Mouse (Mus musculus) liver, embryonic 14.5 days (tissue): ENCODE results near the gene P2rx5. TPM values are rescaled to one million over a fixed set of nuclear protein-coding genes. Genes with fewer than 3 reads are reported as not detected.

ENCODE experiments used
- ATAC-seq: fragments of 200-750 bp; cut with Nextera tagmentation; 2 replicates; pipeline ENCODE4 v1.8.0; 2017; ENCODE audit warnings: moderate number of reproducible peaks, mild to moderate bottlenecking, moderate library complexity; ENCODE audit not compliant: insufficient read depth
- DNase-seq, 3 experiments: peaks; one replicate each; pipeline ENCODE4 v3.0.0-alpha.2; 2012 to 2013; ENCODE audit warnings: low read depth in 3 of 3, low spot score in 3 of 3
- H3K27ac ChIP-seq: fragments of 300-500 bp; sonication (generic); 2 replicates; pipeline ENCODE4 v1.5.1; 2014; ENCODE audit warnings: moderate library complexity, mild to moderate bottlenecking, control low read depth, inconsistent platforms
- H3K27me3 ChIP-seq: fragments of 300-500 bp; sonication (generic); 2 replicates; pipeline ENCODE4 v1.6.1; 2014; ENCODE audit warnings: mild to moderate bottlenecking, low read length, moderate library complexity; ENCODE audit not compliant: control insufficient read depth, insufficient read depth
- H3K36me3 ChIP-seq: fragments of 300-500 bp; sonication (generic); replicated peaks from 2 replicates; pipeline ENCODE4 v1.6.1; 2014; ENCODE audit warnings: low read depth; ENCODE audit not compliant: control insufficient read depth, insufficient read depth
- H3K4me1 ChIP-seq, 2 experiments: fragments of 200-500 bp in 1 of 2; fragments of 300-500 bp in 1 of 2; sonication (generic) in 1 of 2; replicated peaks; 2 replicates each; pipeline ENCODE4 v1.6.1; 2012 to 2014; ENCODE audit warnings: antibody characterized with exemption in 1 of 2, inconsistent platforms in 1 of 2, low read length in 1 of 2; ENCODE audit not compliant: control insufficient read depth in 2 of 2, insufficient read depth in 2 of 2
- H3K4me2 ChIP-seq: fragments of 300-500 bp; sonication (generic); 2 replicates; pipeline ENCODE4 v1.6.1; 2014; ENCODE audit warnings: low read depth, mild to moderate bottlenecking, control low read depth, moderate library complexity
- H3K4me3 ChIP-seq, 2 experiments: fragments of 200-500 bp in 1 of 2; fragments of 300-500 bp in 1 of 2; sonication (generic) in 1 of 2; 2 replicates each; pipeline ENCODE4 v1.5.1; 2012 to 2014; ENCODE audit warnings: low read depth in 2 of 2, low read length in 2 of 2, mild to moderate bottlenecking in 2 of 2, control low read depth in 1 of 2, inconsistent platforms in 1 of 2, moderate library complexity in 1 of 2; ENCODE audit not compliant: insufficient read depth in 1 of 2
- H3K9ac ChIP-seq: fragments of 300-500 bp; sonication (generic); replicated peaks from 2 replicates; pipeline ENCODE4 v1.6.1; 2014; ENCODE audit warnings: mild to moderate bottlenecking, control low read depth, moderate library complexity
- H3K9me3 ChIP-seq: fragments of 300-500 bp; sonication (generic); 2 replicates; pipeline ENCODE4 v1.6.1; 2016; ENCODE audit warnings: low read length, mixed read lengths; ENCODE audit not compliant: control insufficient read depth
- CTCF ChIP-seq: IDR thresholded peaks from 2 replicates; pipeline ENCODE4 v1.5.1; 2016; ENCODE audit warnings: antibody characterized with exemption, low read depth, control low read depth
- EP300 ChIP-seq: IDR thresholded peaks from 2 replicates; pipeline ENCODE4 v1.6.1; 2016; ENCODE audit warnings: antibody characterized with exemption, low read depth
- WGBS: fragments of 180-500 bp; shearing (Covaris S2); extraction: QIAGEN DNeasy Blood & Tissue Kit; methylation state at CpG from one replicate; pipeline ENCODE4 v1.1.7; 2014; ENCODE audit not compliant: insufficient replicate concordance; 5-methylcytosine and 5-hydroxymethylcytosine counted together
- polyA plus RNA-seq, 2 experiments: library from polyadenylated mRNA; depleted of rRNA in 1 of 2; stranded (reverse) in 1 of 2; unstranded in 1 of 2; fragments of >200 nt; fragmentation: Nextera tagmentation in 1 of 2; extraction: Ambion mirVana in 1 of 2; gene quantifications; 2 replicates each; pipeline versions ENCODE4 v1.2.1 to v1.2.3; 2012 to 2014

P2rx5 gene
- polyA plus RNA-seq (2012; rRNA removed) (0.05 and 0.08 TPM in 2 replicates), polyA plus RNA-seq (2014; fragmentation: Nextera tagmentation; extraction: Ambion mirVana) (0.15 and 0.16 TPM in 2 replicates)

GRCm38 (mm10) chr11:73159957-73160810 is at the start of gene P2rx5:
P2rx5 (plus strand) TSS chr11:73160421.
- H3K4me1 ChIP-seq = peaks cover 0 to 2% of the 10 kb centered on the region in 2 experiments; a peak in 1 of 4 replicates
- H3K4me3 ChIP-seq = peak within 1 kb of the TSS; percentile 17 to 38; a peak in 3 of 4 replicates
- peak; percentile 37; the same call in 1 of the 2 replicates for ATAC-seq
- H3K9me3 ChIP-seq = no peaks in the 10 kb centered on the region
- TF ChIP-seq EP300 = no peak
- no peak for TF ChIP-seq CTCF
- 3% methylated on average over 49 of the region's 49 CpGs for WGBS
- H3K9ac ChIP-seq = no peak within 1 kb of the TSS
- peak within 1 kb of the TSS; percentile 57 for H3K4me2 ChIP-seq
- peaks cover 19% of the 10 kb centered on the region for H3K27me3 ChIP-seq
- no peaks in the 10 kb centered on the region for H3K36me3 ChIP-seq
- no peak within 1 kb of the TSS for H3K27ac ChIP-seq
- no peak for DNase-seq

DNA sequence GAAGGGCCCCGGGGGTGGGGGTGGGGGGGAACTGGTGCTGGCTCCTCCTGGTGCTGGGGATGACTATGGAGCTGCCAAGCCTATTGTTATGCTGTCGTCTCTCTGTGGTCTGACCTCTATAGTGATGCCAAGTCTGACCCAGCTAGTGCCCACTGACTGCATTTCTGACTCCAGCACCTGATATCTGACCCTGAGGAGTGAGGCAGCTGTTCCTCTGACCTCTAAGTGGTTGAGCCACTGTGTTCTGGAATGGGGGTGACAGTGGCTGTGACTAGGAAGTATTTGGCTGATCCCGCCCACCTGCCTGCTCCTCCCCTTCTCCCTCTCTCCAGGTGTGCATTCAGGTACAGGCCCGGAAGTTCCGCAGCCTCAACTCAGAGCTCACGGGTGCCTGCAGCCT is 48.8 kb upstream of the P2rx5 start:
- Histone ChIP-seq H3K27me3 (no peaks in the 10 kb centered on the region), H3K36me3 (no peaks in the 10 kb centered on the region), H3K27ac (no peak overlapping the region), H3K4me2 (no peak overlapping the region), H3K9ac (no peak overlapping the region), H3K9me3 (no peaks in the 10 kb centered on the region), H3K4me1 (peaks cover 0 to 13% of the 10 kb centered on the region in 2 experiments; a peak in 2 of 4 replicates), H3K4me3 (no peak overlapping the region)
- DNase-seq = no peak
- TF ChIP-seq CTCF (no peak), EP300 (no peak)
- WGBS = 61% methylated on average over 6 of the region's 6 CpGs
- ATAC-seq = no peak

- no peak overlapping the region for H3K27ac ChIP-seq
- H3K27me3 ChIP-seq = no peaks in the 10 kb centered on the region
- H3K36me3 ChIP-seq = peaks cover 1% of the 10 kb centered on the region
- H3K4me2 ChIP-seq = no peak overlapping the region
- no peak overlapping the region for H3K4me3 ChIP-seq
- 83% methylated on average over 6 of the region's 6 CpGs for WGBS
- no peaks in the 10 kb centered on the region for H3K9me3 ChIP-seq
- H3K4me1 ChIP-seq = no peaks in the 10 kb centered on the region
- no peak overlapping the region for H3K9ac ChIP-seq
- TF ChIP-seq EP300 = no peak
- TF ChIP-seq CTCF = no peak
- DNase-seq = no peak
- peak; percentile 8; the same call in 1 of the 2 replicates for ATAC-seq
Observed at GRCm38 (mm10) chr11:73126495-73126894, 33.7 kb upstream of the P2rx5 start.

GRCm38 (mm10) chr11:73131020-73131419 is 29.2 kb upstream of the P2rx5 start:
- DNase-seq = no peak
- Histone ChIP-seq H3K4me2 (no peak overlapping the region), H3K9ac (no peak overlapping the region), H3K4me3 (no peak overlapping the region), H3K27me3 (no peaks in the 10 kb centered on the region), H3K27ac (no peak overlapping the region), H3K4me1 (peaks cover 13 to 18% of the 10 kb centered on the region in 2 experiments), H3K9me3 (no peaks in the 10 kb centered on the region), H3K36me3 (peaks cover 20% of the 10 kb centered on the region)
- TF ChIP-seq CTCF (peak; percentile 62), EP300 (no peak)
- 46% methylated on average over 7 of the region's 7 CpGs for WGBS
- no peak for ATAC-seq

DNA sequence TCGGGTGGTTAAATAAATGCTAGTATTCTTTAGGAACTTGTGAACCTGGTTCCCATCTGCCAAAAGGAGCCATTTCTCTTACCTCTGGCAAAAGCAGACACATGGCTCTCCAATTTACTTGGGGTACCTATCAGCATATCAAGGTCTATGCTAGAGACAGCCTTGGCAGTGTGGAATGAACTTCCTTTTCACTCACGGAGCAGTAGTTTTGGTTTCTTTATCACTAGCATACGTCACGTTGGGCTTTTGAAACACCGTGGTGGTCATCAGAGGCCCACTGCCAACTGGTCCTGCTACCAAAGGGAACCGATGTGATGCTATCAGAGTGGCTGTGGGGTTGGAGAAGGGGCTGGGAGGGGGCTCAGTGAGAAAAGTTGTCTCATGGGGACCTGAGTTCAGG is 27.2 kb upstream of the P2rx5 start:
- no peaks in the 10 kb centered on the region for H3K9me3 ChIP-seq
- H3K4me2 ChIP-seq = no peak overlapping the region
- TF ChIP-seq EP300 (no peak), CTCF (no peak)
- peaks cover 21 to 27% of the 10 kb centered on the region in 2 experiments for H3K4me1 ChIP-seq
- H3K27me3 ChIP-seq = no peaks in the 10 kb centered on the region
- ATAC-seq (no peak), DNase-seq (no peak)
- H3K4me3 ChIP-seq = no peak overlapping the region
- H3K27ac ChIP-seq = no peak overlapping the region
- WGBS = 45% methylated on average over 6 of the region's 6 CpGs
- H3K9ac ChIP-seq = no peak overlapping the region
- peaks cover 24% of the 10 kb centered on the region for H3K36me3 ChIP-seq
